Mouse (Mus musculus) adrenal gland, adult (tissue): Measurements from ENCODE around the gene Dtx2.
"Not testable (repeated sequence)": the region's sequence is repeated elsewhere in the genome, so short reads cannot be mapped to it uniquely, and the experiment has no call there.

Experiments used
- DNase-seq, 2 experiments: peaks; one replicate each; pipeline ENCODE4 v3.0.0; 2022 to 2023; ENCODE audit warnings: low spot score in 1 of 2; ENCODE audit not compliant: inconsistent age in 2 of 2

The Dtx2 gene

GRCm38 (mm10) chr5:136057085-136057484 lies 62.5 kb downstream of the Dtx2 start:
- no peak for DNase-seq

DNA sequence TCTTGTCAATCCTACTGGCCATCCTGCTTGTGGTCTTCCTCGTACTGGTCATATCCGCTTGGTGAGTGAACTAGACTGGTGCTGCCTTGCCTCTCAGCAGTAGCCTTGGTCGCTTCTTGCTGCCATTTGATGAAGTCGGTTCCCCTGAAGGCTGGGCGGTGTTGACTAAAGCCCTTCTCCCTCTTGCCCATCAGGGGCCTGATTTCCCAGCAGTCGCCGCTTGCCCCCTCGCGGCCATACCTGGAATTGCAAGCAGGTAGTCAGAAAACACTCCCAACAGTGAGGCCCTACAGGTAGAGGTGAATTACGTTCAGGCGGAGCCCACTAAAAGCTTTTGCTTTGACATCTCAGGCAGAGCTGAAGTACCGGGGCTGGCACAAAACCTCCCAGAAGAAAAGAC lies 67.0 kb downstream of the Dtx2 start:
- DNase-seq = peak; percentile 82 to 93

DNA sequence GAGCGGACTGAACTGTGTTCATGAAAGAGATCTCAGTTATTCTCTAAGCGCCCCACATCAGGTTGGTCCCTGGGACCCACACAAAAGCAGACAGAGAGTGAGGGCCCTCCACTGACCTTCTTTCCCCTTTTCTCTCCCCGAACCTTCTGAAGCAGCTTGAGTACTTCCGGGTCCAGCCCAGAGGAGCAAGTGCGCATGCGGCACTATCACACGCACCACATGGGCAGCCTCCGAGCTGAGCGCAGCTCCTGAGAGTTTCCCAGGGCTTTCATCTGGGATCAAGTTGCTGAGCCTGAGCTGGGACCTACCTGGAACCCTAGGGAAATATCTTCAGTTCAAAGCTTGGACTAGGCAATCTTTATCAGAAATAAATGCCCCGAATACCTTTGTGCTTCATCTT lies 69.3 kb downstream of the Dtx2 start:
- no peak for DNase-seq

DNA sequence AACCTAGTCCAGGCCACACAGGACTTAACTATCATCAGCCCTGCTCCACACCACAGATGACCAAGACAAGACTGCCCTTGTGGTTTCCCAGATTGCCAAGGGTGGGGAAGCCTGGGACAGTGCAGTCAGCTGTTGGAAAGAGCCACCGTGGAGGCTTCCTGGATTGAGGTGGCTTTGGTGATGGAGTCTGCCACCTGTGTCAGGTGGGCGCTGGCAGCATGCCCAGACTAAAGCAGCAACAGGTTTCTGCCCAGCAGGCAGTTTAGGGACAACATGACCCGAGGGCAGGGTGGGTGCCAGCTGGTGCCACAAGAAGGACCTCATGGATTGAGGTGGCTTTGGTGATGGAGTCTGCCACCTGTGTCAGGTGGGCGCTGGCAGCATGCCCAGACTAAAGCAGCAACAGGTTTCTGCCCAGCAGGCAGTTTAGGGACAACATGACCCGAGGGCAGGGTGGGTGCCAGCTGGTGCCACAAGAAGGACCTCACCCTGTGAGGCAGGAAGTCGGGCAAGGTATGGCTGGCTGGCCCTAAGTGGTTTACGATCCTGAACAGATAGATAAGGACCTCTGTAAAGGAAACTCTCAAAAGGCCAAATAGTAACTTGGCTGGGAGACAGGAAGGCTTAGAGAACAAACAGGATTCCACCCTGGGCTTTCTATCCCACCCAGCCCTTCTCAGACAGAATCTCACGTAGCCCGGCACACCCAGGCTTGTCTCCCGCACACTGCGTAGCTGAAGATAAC lies 72.0 kb downstream of the Dtx2 start:
- DNase-seq = not testable (repeated sequence)

DNA sequence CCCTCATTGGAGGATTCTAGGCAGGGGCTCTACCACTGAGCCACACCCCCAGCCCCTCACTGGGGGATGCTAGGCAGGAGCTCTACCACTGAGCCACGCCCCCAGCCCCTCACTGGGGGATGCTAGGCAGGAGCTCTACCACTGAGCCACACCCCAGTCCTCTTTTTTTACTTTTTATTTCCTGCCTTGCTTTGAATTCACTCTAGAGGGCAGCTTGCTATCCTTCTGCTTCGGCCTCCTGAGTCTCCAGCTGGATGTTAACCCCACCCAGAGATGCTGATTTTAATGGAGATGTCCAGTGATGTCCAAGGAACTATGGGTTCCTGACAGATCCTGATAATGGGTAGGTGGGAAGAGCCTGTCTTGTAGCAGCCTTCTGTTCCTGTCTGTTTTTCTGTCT lies 74.8 kb downstream of the Dtx2 start:
- no peak for DNase-seq

DNA sequence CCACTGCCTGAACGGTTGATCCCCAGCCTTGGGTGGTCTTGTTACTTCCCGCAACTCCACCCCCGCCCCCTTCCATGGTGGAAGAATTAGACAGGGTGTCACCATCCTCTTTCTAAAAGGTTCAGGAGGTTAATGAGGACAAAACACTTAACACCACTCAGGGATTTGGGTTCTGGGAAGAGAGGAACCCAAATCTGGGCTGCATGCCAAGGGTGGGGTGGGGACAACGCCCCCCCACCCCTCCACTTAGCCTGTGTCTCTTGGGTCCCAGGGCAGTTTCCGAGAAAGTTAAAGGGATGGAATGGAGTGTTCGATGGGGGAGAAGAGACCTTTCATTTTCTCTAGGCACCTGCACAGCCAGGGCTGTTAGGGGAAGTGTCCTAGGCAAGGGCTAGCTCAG lies 78.5 kb downstream of the Dtx2 start:
- DNase-seq = no peak

DNA sequence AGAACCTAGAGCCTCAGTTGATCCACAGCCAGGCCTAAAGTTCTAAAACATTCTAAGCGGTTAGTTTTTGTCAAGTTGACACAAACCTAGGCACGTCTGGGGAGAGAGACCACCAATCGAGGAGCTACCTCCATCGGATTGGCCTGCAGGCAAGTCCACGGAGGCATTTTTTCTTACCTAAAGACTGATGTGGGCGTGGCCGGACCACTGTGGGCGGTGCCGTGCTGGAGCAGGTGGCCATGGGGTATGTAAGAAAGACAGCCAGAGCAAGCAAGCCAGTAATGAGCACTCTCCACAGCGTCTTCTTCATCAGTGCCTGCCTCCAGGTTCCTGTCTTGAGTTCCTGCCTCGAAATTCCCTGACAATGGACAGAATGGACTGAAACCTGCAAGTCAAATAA lies 78.9 kb downstream of the Dtx2 start:
- no peak for DNase-seq

- no peak for DNase-seq
Observed at GRCm38 (mm10) chr5:136075076-136075475, 80.5 kb downstream of the Dtx2 start.

- no peak for DNase-seq
Observed at GRCm38 (mm10) chr5:136076284-136076683, 81.7 kb downstream of the Dtx2 start.

DNA sequence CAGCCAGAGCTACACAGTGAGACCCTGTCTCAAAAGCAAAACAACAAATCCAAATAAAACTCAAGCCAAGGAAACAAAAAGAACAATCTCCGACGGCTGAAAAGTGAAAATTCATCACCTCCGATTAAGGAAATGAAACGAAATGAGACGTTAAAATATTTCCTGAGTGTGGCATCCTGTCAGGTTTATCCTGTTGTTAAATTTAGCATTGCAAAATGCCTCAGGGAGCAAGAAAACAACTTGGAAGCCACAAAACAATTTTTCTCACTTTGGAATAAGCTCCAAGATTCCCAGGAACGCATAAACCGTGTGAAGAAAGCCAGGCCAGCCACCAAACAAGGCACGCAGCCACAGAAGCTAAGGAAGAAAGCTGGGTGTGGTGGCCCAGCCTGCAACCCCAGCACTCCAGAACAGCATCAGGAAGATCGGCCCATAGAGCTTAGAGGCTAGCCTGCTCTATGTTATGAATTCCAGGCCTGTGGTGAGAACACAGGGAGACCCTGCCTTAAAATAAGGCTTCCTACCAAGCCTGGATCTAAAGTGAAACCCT lies 82.5 kb downstream of the Dtx2 start:
- peak in 1 of 2 experiments; percentile 47 for DNase-seq

- DNase-seq = no peak
Observed at GRCm38 (mm10) chr5:136078136-136078535, 83.5 kb downstream of the Dtx2 start.

- no peak for DNase-seq
Observed at GRCm38 (mm10) chr5:136082345-136082744, 87.7 kb downstream of the Dtx2 start.
